Mouse (Mus musculus): ENCODE measurements around the gene Lrch4. TPM values are rescaled to one million over a fixed set of nuclear protein-coding genes. Genes with fewer than 3 reads are reported as not detected.
A peak's percentile ranks its signal among the peaks of the same experiment; 100 is the strongest.

Gene Lrch4
- polyA plus RNA-seq, 1 experiment from 2014 or later = 19.1 TPM

DNA sequence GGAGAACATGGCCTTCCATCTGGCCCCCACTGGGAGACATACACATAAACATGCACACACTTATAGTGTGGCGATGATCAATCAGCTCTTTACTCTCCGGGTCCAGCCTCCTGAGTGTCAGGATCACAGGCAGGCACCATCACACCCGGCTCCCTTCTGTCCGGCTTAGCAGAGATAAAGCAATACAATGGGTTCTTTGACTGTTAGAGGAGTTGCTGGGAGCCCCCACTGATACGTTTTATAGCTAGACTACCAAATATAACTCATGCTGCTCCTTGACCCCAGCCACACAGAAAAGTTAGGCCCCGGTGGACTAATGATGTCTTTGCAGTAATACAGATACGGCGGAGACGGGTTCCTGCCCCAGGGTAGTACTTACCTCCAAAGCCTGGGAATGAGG, 34.1 kb downstream of the Lrch4 start:
- Histone ChIP-seq H3K4me2 (no peak overlapping the region), H3K9me3 (no peaks in the 10 kb centered on the region), H3K4me1 (no peaks in the 10 kb centered on the region), H3K27me3 (replicated peaks) (no peaks in the 10 kb centered on the region), H3K36me3 (replicated peaks) (peaks cover 33% of the 10 kb centered on the region; the same call in 1 of the 2 replicates), H3K4me3 (no peak overlapping the region), H3K9ac (no peak overlapping the region), H3K27ac (no peak overlapping the region)
- 76% methylated on average over 9 of the region's 9 CpGs for WGBS
- ATAC-seq (replicated peaks) = no peak

DNA sequence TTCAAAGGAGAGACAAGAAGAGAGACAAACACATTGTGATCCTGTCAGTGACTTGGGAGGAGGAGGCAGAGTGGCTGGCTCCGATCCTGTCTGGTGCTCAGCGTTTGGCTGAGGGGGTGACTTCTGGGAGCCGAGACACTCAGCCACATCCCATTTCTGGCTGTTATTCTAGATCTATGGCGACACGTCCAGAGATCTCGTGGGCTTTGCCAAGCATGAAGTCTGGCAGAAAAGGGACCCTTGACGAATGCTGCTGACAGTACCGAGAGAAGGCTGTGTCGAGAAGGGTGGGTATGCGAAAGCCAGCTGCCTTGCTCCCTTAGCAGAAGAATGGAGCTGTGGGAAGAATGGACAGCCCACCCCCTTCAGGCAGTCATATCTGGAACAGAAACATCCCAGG, 40.0 kb downstream of the Lrch4 start:
- H3K27me3 ChIP-seq (replicated peaks) = no peaks in the 10 kb centered on the region
- H3K36me3 ChIP-seq (replicated peaks) = peaks cover 16% of the 10 kb centered on the region; the same call in 1 of the 2 replicates
- H3K4me1 ChIP-seq = peaks cover 5% of the 10 kb centered on the region; the same call in 1 of the 2 replicates
- no peak overlapping the region for H3K4me3 ChIP-seq
- no peak overlapping the region for H3K4me2 ChIP-seq
- H3K27ac ChIP-seq = no peak overlapping the region
- H3K9ac ChIP-seq = no peak overlapping the region
- ATAC-seq (replicated peaks) = no peak
- no peaks in the 10 kb centered on the region for H3K9me3 ChIP-seq
- WGBS = 61% methylated on average over 10 of the region's 10 CpGs

DNA sequence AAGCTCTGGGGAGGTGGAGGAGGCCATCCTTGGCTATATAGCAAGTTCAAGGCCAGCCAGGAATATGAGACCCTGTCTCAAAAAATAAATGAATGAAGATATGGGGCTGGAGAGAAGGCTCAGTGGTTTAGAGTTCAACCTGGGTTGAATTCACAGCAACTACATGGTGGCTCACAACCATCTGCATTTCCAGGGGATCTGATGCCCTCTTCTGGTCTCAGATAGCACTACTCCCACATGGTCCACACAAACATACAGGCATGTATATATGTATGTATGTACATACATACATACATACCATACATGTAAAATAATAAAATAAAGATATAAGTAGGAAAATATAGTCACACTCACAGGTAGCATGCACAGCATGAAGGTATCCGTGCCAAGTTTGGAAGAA, 41.3 kb downstream of the Lrch4 start:
- no peak overlapping the region for H3K4me3 ChIP-seq
- ATAC-seq (replicated peaks) = no peak
- H3K27ac ChIP-seq = no peak overlapping the region
- no peaks in the 10 kb centered on the region for H3K9me3 ChIP-seq
- H3K4me1 ChIP-seq = peaks cover 5% of the 10 kb centered on the region; the same call in 1 of the 2 replicates
- H3K4me2 ChIP-seq = no peak overlapping the region
- no peak overlapping the region for H3K9ac ChIP-seq
- WGBS = 90% methylated on average over 1 of the region's 1 CpGs
- 0 out of 2 replicates have a peak, but pooled peaks cover 7% of the 10 kb centered on the region for H3K36me3 ChIP-seq (replicated peaks)
- H3K27me3 ChIP-seq (replicated peaks) = no peaks in the 10 kb centered on the region

DNA sequence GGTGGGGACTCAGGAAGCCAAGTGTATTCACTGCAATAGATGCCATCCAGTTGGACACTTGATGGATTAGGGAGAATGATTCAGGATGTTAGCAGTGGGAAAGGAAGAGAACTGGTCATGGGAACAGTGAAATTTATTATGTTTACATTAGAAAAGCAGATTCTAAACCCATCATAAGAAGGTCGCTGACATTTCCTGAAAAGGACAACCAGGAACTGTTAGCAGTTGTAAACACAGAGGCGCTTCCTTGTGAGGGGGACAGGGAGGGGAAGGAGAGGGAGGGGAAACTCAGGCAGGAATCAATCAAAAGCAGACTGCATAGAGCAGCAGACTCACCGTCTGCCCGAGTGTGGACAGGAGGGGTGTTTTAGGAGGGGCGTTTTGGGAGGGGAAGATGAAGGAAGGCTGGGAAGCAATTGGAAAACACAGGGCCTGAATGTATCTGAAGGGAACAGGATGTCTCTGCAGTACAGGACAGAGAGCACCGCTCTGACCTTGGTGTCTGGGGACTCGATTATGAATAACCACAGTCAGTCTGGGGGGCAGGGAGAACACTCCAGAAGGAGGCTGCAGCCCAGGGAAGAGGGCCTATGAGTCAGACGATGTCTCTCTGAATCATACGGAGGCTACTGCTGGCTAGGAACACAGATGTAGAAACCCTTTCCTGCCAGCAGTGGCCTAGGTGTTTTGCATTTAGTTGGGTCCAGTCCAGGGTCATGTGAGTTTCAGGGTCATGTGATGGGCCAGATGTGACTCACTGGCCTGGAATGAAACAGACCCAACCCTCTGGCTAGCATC, 42.7 kb downstream of the Lrch4 start:
- Histone ChIP-seq H3K9ac (no peak overlapping the region), H3K27ac (peak overlapping the region; percentile 39; the same call in 1 of the 2 replicates), H3K36me3 (replicated peaks) (0 out of 2 replicates have a peak, but pooled peaks cover 1% of the 10 kb centered on the region), H3K9me3 (no peaks in the 10 kb centered on the region), H3K27me3 (replicated peaks) (no peaks in the 10 kb centered on the region), H3K4me3 (no peak overlapping the region), H3K4me2 (no peak overlapping the region), H3K4me1 (peaks cover 5% of the 10 kb centered on the region; the same call in 1 of the 2 replicates)
- 46% methylated on average over 9 of the region's 9 CpGs for WGBS
- ATAC-seq (replicated peaks) = no peak

DNA sequence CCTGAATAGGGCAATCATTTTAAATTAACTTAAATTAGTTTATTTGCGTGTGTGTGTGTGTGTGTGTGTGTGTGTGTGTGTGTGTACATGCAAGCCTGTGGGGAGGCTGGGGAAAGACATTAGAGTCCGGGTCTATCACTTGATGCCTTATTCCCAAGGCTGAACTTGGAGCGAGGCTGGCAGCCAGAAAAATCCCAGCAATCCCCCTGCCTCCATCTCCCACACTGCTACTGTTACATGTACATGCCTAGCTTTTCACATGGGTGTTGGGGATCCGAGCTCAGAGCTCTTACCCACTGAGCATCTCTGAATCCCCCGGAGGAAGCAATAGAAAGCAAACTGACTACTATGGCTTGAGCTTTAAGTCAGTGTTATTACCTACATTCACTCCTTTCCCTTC, 43.4 kb downstream of the Lrch4 start:
- Histone ChIP-seq H3K27ac (no peak overlapping the region), H3K27me3 (replicated peaks) (no peaks in the 10 kb centered on the region), H3K4me3 (no peak overlapping the region), H3K4me1 (peaks cover 5% of the 10 kb centered on the region; the same call in 1 of the 2 replicates), H3K4me2 (no peak overlapping the region), H3K9me3 (no peaks in the 10 kb centered on the region), H3K36me3 (replicated peaks) (no peaks in the 10 kb centered on the region), H3K9ac (no peak overlapping the region)
- ATAC-seq (replicated peaks) = no peak
- 84% methylated on average over 5 of the region's 5 CpGs for WGBS

DNA sequence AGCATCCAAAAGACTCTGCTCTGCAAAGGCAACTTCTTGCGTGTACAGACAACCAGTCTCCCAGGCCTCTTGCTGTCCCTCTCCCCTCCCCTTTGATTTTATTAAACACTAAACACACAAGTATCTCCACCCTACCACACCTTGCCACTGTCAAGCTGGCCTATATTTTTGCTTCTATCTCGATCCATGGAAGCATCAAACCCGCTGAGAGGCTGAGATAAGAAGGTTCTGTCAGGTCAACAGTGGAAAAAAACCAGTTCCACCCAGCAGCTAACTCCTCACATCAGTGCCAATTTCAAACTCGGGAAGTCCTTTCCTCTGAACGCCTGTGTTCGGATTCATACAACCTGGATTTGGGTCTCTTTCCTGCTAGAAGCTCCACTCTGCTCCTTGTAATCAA, 44.1 kb downstream of the Lrch4 start:
- H3K4me3 ChIP-seq = no peak overlapping the region
- no peak overlapping the region for H3K27ac ChIP-seq
- peaks cover 5% of the 10 kb centered on the region; the same call in 1 of the 2 replicates for H3K4me1 ChIP-seq
- H3K27me3 ChIP-seq (replicated peaks) = no peaks in the 10 kb centered on the region
- no peak overlapping the region for H3K9ac ChIP-seq
- no peaks in the 10 kb centered on the region for H3K9me3 ChIP-seq
- H3K4me2 ChIP-seq = no peak overlapping the region
- WGBS = 92% methylated on average over 6 of the region's 6 CpGs
- H3K36me3 ChIP-seq (replicated peaks) = no peaks in the 10 kb centered on the region
- ATAC-seq (replicated peaks) = no peak

DNA sequence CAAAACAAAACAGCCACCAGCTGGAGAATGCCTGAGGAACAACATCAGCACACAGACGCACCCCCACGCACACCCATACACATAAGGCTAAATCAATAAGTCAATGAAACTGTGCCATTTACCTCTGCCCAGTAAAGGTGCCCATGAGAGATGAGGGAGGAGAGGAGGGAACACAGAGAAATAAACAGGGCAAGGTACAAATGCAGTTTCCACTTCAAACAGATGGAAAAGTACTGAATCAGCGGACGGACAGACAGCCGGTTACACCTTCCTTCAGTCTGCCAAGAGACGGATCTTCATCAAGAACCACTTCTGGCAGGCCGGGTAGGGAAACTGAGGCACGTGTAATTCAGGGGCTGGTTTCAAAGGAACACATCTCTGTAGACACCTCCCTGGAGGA, 45.9 kb downstream of the Lrch4 start:
- H3K27ac ChIP-seq = no peak overlapping the region
- ATAC-seq (replicated peaks) = no peak
- no peak overlapping the region for H3K4me2 ChIP-seq
- H3K27me3 ChIP-seq (replicated peaks) = no peaks in the 10 kb centered on the region
- H3K4me3 ChIP-seq = no peak overlapping the region
- no peak overlapping the region for H3K9ac ChIP-seq
- H3K36me3 ChIP-seq (replicated peaks) = no peaks in the 10 kb centered on the region
- H3K9me3 ChIP-seq = no peaks in the 10 kb centered on the region
- peaks cover 5% of the 10 kb centered on the region; the same call in 1 of the 2 replicates for H3K4me1 ChIP-seq
- 96% methylated on average over 8 of the region's 8 CpGs for WGBS

DNA sequence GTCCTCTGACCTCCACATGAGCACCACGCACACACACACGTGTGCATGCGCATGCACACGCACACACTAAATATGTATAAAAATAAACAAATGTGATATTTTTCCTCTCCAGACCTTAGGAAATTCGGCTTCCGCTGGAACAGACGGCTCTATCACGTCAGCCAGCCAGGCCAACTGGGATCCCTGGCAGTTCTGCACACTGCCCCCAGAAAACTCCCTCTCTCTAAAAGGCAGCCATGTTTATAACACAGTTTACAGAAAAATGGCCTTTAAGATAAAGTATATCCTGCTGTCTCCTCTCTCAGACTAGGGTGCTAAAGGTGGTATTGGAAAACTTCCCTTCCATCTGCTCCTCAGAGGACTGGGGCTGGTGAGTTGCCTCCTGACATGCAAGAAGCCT, 48.9 kb downstream of the Lrch4 start:
- H3K4me2 ChIP-seq = no peak overlapping the region
- H3K9me3 ChIP-seq = no peaks in the 10 kb centered on the region
- H3K27ac ChIP-seq = no peak overlapping the region
- peaks cover 12% of the 10 kb centered on the region for H3K4me1 ChIP-seq
- H3K9ac ChIP-seq = no peak overlapping the region
- H3K4me3 ChIP-seq = no peak overlapping the region
- no peak for ATAC-seq (replicated peaks)
- no peaks in the 10 kb centered on the region for H3K36me3 ChIP-seq (replicated peaks)
- H3K27me3 ChIP-seq (replicated peaks) = no peaks in the 10 kb centered on the region
- 96% methylated on average over 8 of the region's 8 CpGs for WGBS

DNA sequence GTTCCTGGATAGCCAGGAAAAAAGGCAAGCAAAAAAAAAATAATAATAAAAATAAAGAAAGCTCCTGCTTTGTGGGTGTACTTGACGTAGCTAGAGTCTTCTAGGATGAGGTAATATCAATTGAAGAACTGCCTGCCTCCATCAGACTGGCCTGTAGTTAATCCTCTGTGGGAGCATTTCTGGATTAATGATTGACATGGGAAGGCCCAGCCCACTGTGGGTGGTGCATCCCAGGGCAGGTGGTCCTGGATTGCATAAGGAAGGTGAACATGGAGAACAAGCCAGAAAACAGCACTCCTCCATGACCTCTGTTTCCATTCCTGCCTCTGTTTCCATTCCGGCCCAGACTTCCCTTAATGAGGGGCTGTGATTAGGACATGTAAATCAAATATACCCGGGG, 49.8 kb downstream of the Lrch4 start:
- Histone ChIP-seq H3K27me3 (replicated peaks) (no peaks in the 10 kb centered on the region), H3K9me3 (no peaks in the 10 kb centered on the region), H3K4me3 (no peak overlapping the region), H3K4me1 (peaks cover 21% of the 10 kb centered on the region), H3K4me2 (no peak overlapping the region), H3K9ac (no peak overlapping the region), H3K27ac (no peak overlapping the region), H3K36me3 (replicated peaks) (no peaks in the 10 kb centered on the region)
- ATAC-seq (replicated peaks) = no peak
- 81% methylated on average over 3 of the region's 3 CpGs for WGBS

DNA sequence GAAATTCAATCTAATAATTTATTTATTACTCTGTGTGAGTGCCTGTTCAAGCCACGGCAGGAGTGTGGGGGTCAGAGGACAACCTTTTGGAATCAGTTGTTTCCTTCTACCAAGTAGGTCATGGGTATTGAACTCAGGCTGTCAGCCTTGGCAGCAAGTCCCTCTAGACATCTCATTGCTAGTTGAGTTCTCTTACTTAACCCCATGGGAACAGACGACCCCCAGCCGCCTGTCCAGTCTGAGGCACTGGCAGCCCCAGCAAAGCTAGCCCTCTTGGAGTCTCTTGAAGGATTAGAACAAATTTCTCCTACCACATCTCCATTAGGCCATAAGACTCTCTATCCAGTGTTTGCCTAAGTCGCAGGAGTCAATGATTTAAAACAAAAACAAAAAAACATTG, 50.8 kb downstream of the Lrch4 start:
- H3K27ac ChIP-seq = no peak overlapping the region
- ATAC-seq (replicated peaks) = no peak
- no peak overlapping the region for H3K4me3 ChIP-seq
- H3K4me2 ChIP-seq = no peak overlapping the region
- peaks cover 22% of the 10 kb centered on the region for H3K4me1 ChIP-seq
- no peaks in the 10 kb centered on the region for H3K27me3 ChIP-seq (replicated peaks)
- no peak overlapping the region for H3K9ac ChIP-seq
- H3K9me3 ChIP-seq = no peaks in the 10 kb centered on the region
- 85% methylated on average over 4 of the region's 4 CpGs for WGBS
- no peaks in the 10 kb centered on the region for H3K36me3 ChIP-seq (replicated peaks)

DNA sequence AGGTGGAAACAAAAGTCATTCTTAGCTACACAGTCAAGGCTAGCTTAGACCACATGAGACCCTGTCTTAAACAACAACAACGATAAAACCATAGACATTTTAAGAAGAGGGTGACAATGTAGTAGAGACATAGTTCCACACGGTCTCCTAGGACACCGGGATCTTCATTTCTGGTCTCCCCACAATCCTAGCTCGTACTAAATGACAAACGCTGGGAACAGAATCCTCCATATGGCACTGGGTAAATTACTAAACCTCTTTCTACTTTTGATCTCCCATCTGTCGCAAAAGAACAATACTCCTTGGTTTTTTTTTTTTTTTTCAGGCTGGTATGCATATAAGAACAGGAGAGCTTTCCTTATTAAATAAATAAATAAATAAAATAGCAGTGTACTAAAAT, 53.6 kb downstream of the Lrch4 start:
- no peak for ATAC-seq (replicated peaks)
- Histone ChIP-seq H3K27me3 (replicated peaks) (no peaks in the 10 kb centered on the region), H3K4me2 (0 out of 2 replicates have a peak overlapping the region, but pooled peaks have one; percentile 86), H3K9ac (peak overlapping the region; percentile 4; the same call in 1 of the 2 replicates), H3K9me3 (no peaks in the 10 kb centered on the region), H3K36me3 (replicated peaks) (no peaks in the 10 kb centered on the region), H3K4me1 (peaks cover 25% of the 10 kb centered on the region), H3K4me3 (no peak overlapping the region), H3K27ac (no peak overlapping the region)
- 58% methylated on average over 6 of the region's 6 CpGs for WGBS

DNA sequence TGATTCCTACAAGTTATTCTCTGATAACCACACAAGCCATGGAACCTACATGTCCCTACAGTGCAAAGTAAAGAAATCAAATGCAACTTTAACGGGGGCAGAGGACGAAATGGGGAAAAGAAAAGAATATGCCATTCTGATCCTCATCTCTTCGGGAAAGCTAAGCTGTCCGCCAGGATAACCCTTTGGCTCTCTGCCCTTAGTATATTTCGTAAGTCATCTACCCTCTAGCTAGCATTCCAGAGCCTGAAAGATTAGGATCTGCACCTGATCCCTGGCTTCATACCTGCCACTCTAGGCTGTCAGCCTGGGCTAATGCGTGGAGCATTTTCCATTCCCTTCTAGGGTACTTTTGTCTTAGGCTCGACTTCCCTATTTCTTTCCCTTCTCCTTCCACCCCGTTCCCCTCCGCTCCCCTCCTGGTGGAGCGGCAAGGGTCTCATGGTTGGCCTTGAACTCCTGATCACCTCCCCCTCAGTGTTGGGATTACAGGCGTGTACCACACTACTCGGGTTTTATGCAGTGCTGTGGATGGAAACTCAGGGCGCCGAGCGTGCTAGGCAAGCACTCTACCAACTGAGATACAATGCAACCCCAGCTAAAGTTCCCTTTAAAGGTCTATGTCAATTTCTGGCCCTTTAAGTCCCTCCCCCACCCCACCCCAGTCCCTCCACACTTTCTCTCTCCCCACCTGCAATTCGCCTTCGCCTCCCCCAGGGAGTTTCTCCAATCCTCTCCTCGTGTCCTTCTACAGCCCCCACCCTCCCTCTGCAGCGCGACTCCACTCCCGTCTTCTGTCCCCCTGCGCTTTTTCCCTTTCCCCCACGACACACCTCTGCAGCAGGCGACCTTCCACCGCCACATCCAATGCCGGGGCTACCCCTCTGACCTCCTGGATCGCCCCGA, 54.7 kb downstream of the Lrch4 start:
- H3K4me3 ChIP-seq = peak overlapping the region; percentile 80
- peak overlapping the region; percentile 86 for H3K4me2 ChIP-seq
- H3K9ac ChIP-seq = peak overlapping the region; percentile 64
- H3K27ac ChIP-seq = peak overlapping the region; percentile 84
- 12% methylated on average over 28 of the region's 28 CpGs for WGBS
- H3K27me3 ChIP-seq (replicated peaks) = no peaks in the 10 kb centered on the region
- no peaks in the 10 kb centered on the region for H3K9me3 ChIP-seq
- peaks cover 25% of the 10 kb centered on the region for H3K4me1 ChIP-seq
- ATAC-seq (replicated peaks) = no peak; the same call in 1 of the 2 replicates
- no peaks in the 10 kb centered on the region for H3K36me3 ChIP-seq (replicated peaks)

Data from midbrain, embryonic 15.5 days (tissue).